Mouse (Mus musculus): ENCODE results near the gene Fam227a. TPM values are rescaled to one million over a fixed set of nuclear protein-coding genes. Genes with fewer than 3 reads are reported as not detected.

Gene Fam227a
- polyA plus RNA-seq, 1 experiment from 2014 or later, result 5.8 TPM

- Histone ChIP-seq H3K4me2 (no peak overlapping the region), H3K27me3 (no peaks in the 10 kb centered on the region), H3K27ac (no peak overlapping the region), H3K9ac (no peak overlapping the region), H3K4me3 (no peak overlapping the region), H3K4me1 (no peaks in the 10 kb centered on the region), H3K36me3 (ENCODE audit: poor library complexity, severe bottlenecking) (peaks cover 62% of the 10 kb centered on the region), H3K9me3 (replicated peaks) (no peaks in the 10 kb centered on the region)
- 92% methylated on average over 12 of the region's 12 CpGs for WGBS
- no peak for ATAC-seq
Measured at GRCm38 (mm10) chr15:79648130-79648529, 10.6 kb downstream of the Fam227a start.

GRCm38 (mm10) chr15:79645483-79645882 lies 13.3 kb downstream of the Fam227a start:
- Histone ChIP-seq H3K4me1 (no peaks in the 10 kb centered on the region), H3K4me3 (no peak overlapping the region), H3K27ac (no peak overlapping the region), H3K9ac (no peak overlapping the region), H3K9me3 (replicated peaks) (no peaks in the 10 kb centered on the region), H3K36me3 (ENCODE audit: poor library complexity, severe bottlenecking) (peaks cover 77% of the 10 kb centered on the region), H3K27me3 (no peaks in the 10 kb centered on the region), H3K4me2 (no peak overlapping the region)
- 86% methylated on average over 2 of the region's 2 CpGs for WGBS
- ATAC-seq, result no peak

GRCm38 (mm10) chr15:79641135-79641817 lies 17.5 kb downstream of the Fam227a start:
- Histone ChIP-seq H3K4me2 (no peak overlapping the region), H3K9ac (no peak overlapping the region), H3K27ac (no peak overlapping the region), H3K36me3 (ENCODE audit: poor library complexity, severe bottlenecking) (peaks cover 79% of the 10 kb centered on the region), H3K9me3 (replicated peaks) (no peaks in the 10 kb centered on the region), H3K4me1 (no peaks in the 10 kb centered on the region), H3K27me3 (no peaks in the 10 kb centered on the region), H3K4me3 (no peak overlapping the region)
- WGBS, result 86% methylated on average over 11 of the region's 12 CpGs
- no peak for ATAC-seq

- WGBS, result 81% methylated on average over 2 of the region's 2 CpGs
- H3K27me3 ChIP-seq, result no peaks in the 10 kb centered on the region
- no peak for ATAC-seq
- no peaks in the 10 kb centered on the region for H3K9me3 ChIP-seq (replicated peaks)
- no peak overlapping the region for H3K4me3 ChIP-seq
- no peak overlapping the region for H3K27ac ChIP-seq
- H3K9ac ChIP-seq, result no peak overlapping the region
- H3K36me3 ChIP-seq (ENCODE audit: poor library complexity, severe bottlenecking), result peaks cover 95% of the 10 kb centered on the region
- H3K4me1 ChIP-seq, result no peaks in the 10 kb centered on the region
- H3K4me2 ChIP-seq, result no peak overlapping the region
Measured at GRCm38 (mm10) chr15:79630471-79630870, 28.3 kb downstream of the Fam227a start.

- Histone ChIP-seq H3K9me3 (replicated peaks) (no peaks in the 10 kb centered on the region), H3K4me1 (no peaks in the 10 kb centered on the region), H3K4me3 (no peak overlapping the region), H3K27ac (no peak overlapping the region), H3K4me2 (no peak overlapping the region), H3K27me3 (no peaks in the 10 kb centered on the region), H3K9ac (no peak overlapping the region), H3K36me3 (ENCODE audit: poor library complexity, severe bottlenecking) (peaks cover 91% of the 10 kb centered on the region)
- WGBS, result 81% methylated on average over 11 of the region's 11 CpGs
- no peak for ATAC-seq
Measured at GRCm38 (mm10) chr15:79619770-79620414, 38.9 kb downstream of the Fam227a start.

GRCm38 (mm10) chr15:79618456-79618855 lies 40.3 kb downstream of the Fam227a start:
- peaks cover 88% of the 10 kb centered on the region for H3K36me3 ChIP-seq (ENCODE audit: poor library complexity, severe bottlenecking)
- ATAC-seq, result no peak

GRCm38 (mm10) chr15:79617135-79617534 lies 41.6 kb downstream of the Fam227a start:
- H3K36me3 ChIP-seq (ENCODE audit: poor library complexity, severe bottlenecking), result peaks cover 87% of the 10 kb centered on the region
- H3K9me3 ChIP-seq (replicated peaks), result no peaks in the 10 kb centered on the region
- no peak overlapping the region for H3K4me2 ChIP-seq
- WGBS, result 78% methylated on average over 11 of the region's 11 CpGs
- ATAC-seq, result no peak
- H3K27me3 ChIP-seq, result no peaks in the 10 kb centered on the region
- no peak overlapping the region for H3K27ac ChIP-seq
- H3K9ac ChIP-seq, result no peak overlapping the region
- H3K4me3 ChIP-seq, result no peak overlapping the region
- H3K4me1 ChIP-seq, result no peaks in the 10 kb centered on the region

More at GRCm38 (mm10) chr15:79618456-79618855, 40.3 kb downstream of the Fam227a start:
- no peak overlapping the region for H3K4me2 ChIP-seq
- H3K4me3 ChIP-seq, result no peak overlapping the region
- no peaks in the 10 kb centered on the region for H3K9me3 ChIP-seq (replicated peaks)
- H3K27ac ChIP-seq, result no peak overlapping the region
- no peaks in the 10 kb centered on the region for H3K27me3 ChIP-seq
- no peak overlapping the region for H3K9ac ChIP-seq
- no peaks in the 10 kb centered on the region for H3K4me1 ChIP-seq
- WGBS, result 93% methylated on average over 7 of the region's 7 CpGs

GRCm38 (mm10) chr15:79616729-79617128 lies 42.0 kb downstream of the Fam227a start:
- 93% methylated on average over 5 of the region's 5 CpGs for WGBS
- no peaks in the 10 kb centered on the region for H3K27me3 ChIP-seq
- no peak for ATAC-seq

GRCm38 (mm10) chr15:79615501-79615900 lies 43.3 kb downstream of the Fam227a start:
- no peaks in the 10 kb centered on the region for H3K4me1 ChIP-seq
- H3K36me3 ChIP-seq (ENCODE audit: poor library complexity, severe bottlenecking), result peaks cover 78% of the 10 kb centered on the region
- 91% methylated on average over 7 of the region's 7 CpGs for whole genome bisulfite sequencing
- no peaks in the 10 kb centered on the region for H3K27me3 ChIP-seq
- ATAC-seq, result no peak
- H3K4me3 ChIP-seq, result no peak overlapping the region
- H3K9ac ChIP-seq, result no peak overlapping the region
- H3K9me3 ChIP-seq (replicated peaks), result no peaks in the 10 kb centered on the region
- no peak overlapping the region for H3K4me2 ChIP-seq
- no peak overlapping the region for H3K27ac ChIP-seq

More at GRCm38 (mm10) chr15:79616729-79617128, 42.0 kb downstream of the Fam227a start:
- H3K9me3 ChIP-seq (replicated peaks), result no peaks in the 10 kb centered on the region
- no peaks in the 10 kb centered on the region for H3K4me1 ChIP-seq
- H3K36me3 ChIP-seq (ENCODE audit: poor library complexity, severe bottlenecking), result peaks cover 84% of the 10 kb centered on the region
- H3K27ac ChIP-seq, result no peak overlapping the region
- no peak overlapping the region for H3K4me2 ChIP-seq
- H3K4me3 ChIP-seq, result no peak overlapping the region
- H3K9ac ChIP-seq, result no peak overlapping the region

- peaks cover 5% of the 10 kb centered on the region; the same call in 1 of the 2 replicates for H3K27me3 ChIP-seq
- 96% methylated on average over 2 of the region's 2 CpGs for WGBS
- peaks cover 30% of the 10 kb centered on the region for H3K36me3 ChIP-seq (ENCODE audit: poor library complexity, severe bottlenecking)
- H3K4me3 ChIP-seq, result no peak overlapping the region
- no peak for ATAC-seq
- H3K4me1 ChIP-seq, result peaks cover 10% of the 10 kb centered on the region; the same call in 1 of the 2 replicates
- H3K4me2 ChIP-seq, result no peak overlapping the region
- H3K9me3 ChIP-seq (replicated peaks), result no peaks in the 10 kb centered on the region
- no peak overlapping the region for H3K27ac ChIP-seq
- H3K9ac ChIP-seq, result no peak overlapping the region
Measured at GRCm38 (mm10) chr15:79609226-79609625, 49.5 kb downstream of the Fam227a start.

- no peak overlapping the region for H3K27ac ChIP-seq
- ATAC-seq, result no peak
- 81% methylated on average over 7 of the region's 7 CpGs for WGBS
Measured at GRCm38 (mm10) chr15:79608214-79608613, 50.5 kb downstream of the Fam227a start.

GRCm38 (mm10) chr15:79607757-79608156 lies 51.0 kb downstream of the Fam227a start:
- Histone ChIP-seq H3K4me1 (peaks cover 10% of the 10 kb centered on the region; the same call in 1 of the 2 replicates), H3K36me3 (ENCODE audit: poor library complexity, severe bottlenecking) (peaks cover 18% of the 10 kb centered on the region), H3K9ac (no peak overlapping the region), H3K9me3 (replicated peaks) (no peaks in the 10 kb centered on the region), H3K4me3 (no peak overlapping the region), H3K4me2 (no peak overlapping the region), H3K27ac (no peak overlapping the region), H3K27me3 (peaks cover 9% of the 10 kb centered on the region; the same call in 1 of the 2 replicates)
- ATAC-seq, result no peak
- WGBS, result 51% methylated on average over 2 of the region's 2 CpGs

More at GRCm38 (mm10) chr15:79608214-79608613, 50.5 kb downstream of the Fam227a start:
- no peak overlapping the region for H3K4me3 ChIP-seq
- peaks cover 6% of the 10 kb centered on the region; the same call in 1 of the 2 replicates for H3K27me3 ChIP-seq
- no peak overlapping the region for H3K4me2 ChIP-seq
- peaks cover 10% of the 10 kb centered on the region; the same call in 1 of the 2 replicates for H3K4me1 ChIP-seq
- peaks cover 22% of the 10 kb centered on the region for H3K36me3 ChIP-seq (ENCODE audit: poor library complexity, severe bottlenecking)
- H3K9me3 ChIP-seq (replicated peaks), result no peaks in the 10 kb centered on the region
- no peak overlapping the region for H3K9ac ChIP-seq

Measured in forebrain, embryonic 13.5 days (tissue).